8 mouse cellular contexts compared by ENCODE assay signal in the genomic region with DNA sequence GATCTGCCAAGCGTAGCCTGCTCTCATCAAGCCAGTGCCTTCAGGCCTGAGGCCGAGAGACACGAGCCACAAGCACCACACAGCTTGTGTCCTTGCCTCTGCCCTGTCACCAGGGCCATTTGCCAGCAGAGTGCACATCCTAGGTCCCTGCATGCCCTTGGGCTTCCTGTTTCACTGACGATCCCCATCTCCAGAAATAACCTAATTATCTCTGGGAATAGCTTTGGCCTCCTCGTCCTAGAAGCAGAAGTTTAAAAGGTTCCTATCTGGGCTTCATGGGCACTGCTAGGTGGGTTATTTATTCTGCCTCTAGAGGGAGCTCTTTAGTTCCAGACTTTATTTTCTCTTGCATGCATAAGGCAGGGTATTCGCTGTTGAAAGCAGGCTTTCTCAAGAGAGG.
A peak's percentile ranks its signal among the peaks of the same experiment; 100 is the strongest.
DNase-seq lines count a peak whose midpoint lies in the region; ATAC-seq and TF ChIP-seq lines count a peak whose summit lies in the region.

No protein-coding gene starts in this region.

- no peaks in the 10 kb centered on the region for H3K4me1 ChIP-seq in hindbrain, postnatal 0 days (ENCODE audit: insufficient read depth, low read length)
- H3K4me1 ChIP-seq in hindbrain, embryonic 14.5 days (replicated peaks; ENCODE audit: control insufficient read depth, insufficient read depth, low read length), result no peaks in the 10 kb centered on the region

- peak; percentile 62 for TF ChIP-seq CTCF in hindbrain, postnatal 0 days (IDR thresholded peaks at IDR 0.05; ENCODE audit: low read depth)

- intact Hi-C loops in left cerebral cortex, postnatal 14 days (cut with DNase I), result loop anchor here (10.0 kb wide), 1 partner anchor 514 kb away; the partner anchor contains the start of gene Pdgfra

- no peaks in the 10 kb centered on the region for H3K36me3 ChIP-seq in hindbrain, postnatal 0 days (ENCODE audit: insufficient read depth, low read length)
- no peaks in the 10 kb centered on the region for H3K36me3 ChIP-seq in hindbrain, embryonic 14.5 days (replicated peaks; ENCODE audit: control insufficient read depth, insufficient read depth)

- H3K4me3 ChIP-seq in hindbrain, postnatal 0 days (ENCODE audit: low read length), result no peak overlapping the region
- H3K4me3 ChIP-seq in hindbrain, embryonic 14.5 days (replicated peaks; ENCODE audit: low read length), result no peak overlapping the region

- H3K9me3 ChIP-seq in hindbrain, postnatal 0 days (ENCODE audit: low read length), result no peaks in the 10 kb centered on the region
- H3K9me3 ChIP-seq in hindbrain, embryonic 14.5 days (ENCODE audit: control insufficient read depth, low read length), result no peaks in the 10 kb centered on the region

- DNase-seq in hindbrain, postnatal 0 days (ENCODE audit: low spot score), result peak; percentile 34
- no peak for DNase-seq in hindbrain, embryonic 14.5 days (ENCODE audit: low spot score)
- DNase-seq in CD4-positive helper T cell, adult 2 months (ENCODE audit: low read depth, low spot score), result peak; percentile 21
- DNase-seq in adrenal gland, adult 2 months, result peak; percentile 74
- DNase-seq in heart, adult 8-10 months (ENCODE audit: low spot score), result peak; percentile 87
- peak; percentile 26 to 57 for DNase-seq in left cerebral cortex, postnatal 14 days (ENCODE audit: low spot score in 2 of 2)
- DNase-seq in testis, postnatal 10 days (ENCODE audit: low spot score), result peak; percentile 57
- no peak for DNase-seq in urinary bladder, postnatal 25 days (ENCODE audit: low spot score)

- H3K27ac ChIP-seq in hindbrain, postnatal 0 days, result no peak overlapping the region
- no peak overlapping the region for H3K27ac ChIP-seq in hindbrain, embryonic 14.5 days

- H3K27me3 ChIP-seq in hindbrain, postnatal 0 days (ENCODE audit: insufficient read depth, low read length), result no peaks in the 10 kb centered on the region
- H3K27me3 ChIP-seq in hindbrain, embryonic 14.5 days (ENCODE audit: control insufficient read depth, insufficient read depth, low read length), result no peaks in the 10 kb centered on the region

- ATAC-seq in hindbrain, postnatal 0 days, result peak; percentile 43; the same call in 1 of the 2 replicates
- no peak for ATAC-seq in hindbrain, embryonic 14.5 days (ENCODE audit: low FRiP score)

- no peak overlapping the region for H3K9ac ChIP-seq in hindbrain, postnatal 0 days (replicated peaks; ENCODE audit: low read length)
- H3K9ac ChIP-seq in hindbrain, embryonic 14.5 days, result no peak overlapping the region

- WGBS in hindbrain, postnatal 0 days, result 41% methylated on average over 6 of the region's 6 CpGs
- WGBS in hindbrain, embryonic 14.5 days, result 48% methylated on average over 6 of the region's 6 CpGs

- no peak overlapping the region for H3K4me2 ChIP-seq in hindbrain, postnatal 0 days (ENCODE audit: low read depth, low read length)
- no peak overlapping the region for H3K4me2 ChIP-seq in hindbrain, embryonic 14.5 days (replicated peaks)

Comparison
In these comparisons a context has a peak if more than half of its experiments do, and no peak if none do; other contexts are left out.
1. DNase-seq: peak in hindbrain, postnatal 0 days (single experiment), CD4-positive helper T cell, adult 2 months (single experiment), adrenal gland, adult 2 months (single experiment), heart, adult 8-10 months (single experiment), left cerebral cortex, postnatal 14 days (2 of 2) and testis, postnatal 10 days (single experiment); none in hindbrain, embryonic 14.5 days (single experiment) and urinary bladder, postnatal 25 days (single experiment).